ENCODE assay signal across 17 mouse cellular contexts in the genomic region with DNA sequence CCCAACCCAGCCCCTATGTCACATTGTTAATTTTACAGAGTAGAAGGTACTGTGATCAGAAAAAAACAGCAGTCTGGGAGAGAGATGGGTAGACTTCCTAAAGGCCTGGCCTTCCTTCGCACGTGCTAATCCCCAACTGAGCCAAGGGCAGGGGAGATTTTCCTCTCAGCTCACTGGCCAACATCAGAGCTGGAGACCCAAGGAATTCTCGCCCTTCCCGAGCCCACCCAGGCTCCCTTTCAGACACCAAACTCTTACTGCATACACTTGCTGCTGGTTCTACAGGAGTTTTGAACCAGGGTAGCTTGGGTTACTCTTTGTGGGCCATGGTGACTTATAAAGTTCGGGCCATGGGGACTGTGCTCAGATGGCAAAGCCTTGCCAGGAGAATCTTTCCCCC. TPM values are rescaled to one million over a fixed set of nuclear protein-coding genes. Genes with fewer than 3 reads are reported as not detected.
A peak's percentile ranks its signal among the peaks of the same experiment; 100 is the strongest.
DNase-seq lines count a peak whose midpoint lies in the region; ATAC-seq lines count a peak whose summit lies in the region.
"Had no signal": no experiment of that assay in that cellular context is flagged by ENCODE, and none has a peak within 500 bp of the region (broad histone marks: within the 10 kb centered on the region; RNA-seq: fewer than 3 reads in every experiment).

No protein-coding gene starts in this region.

- H3K36me3 ChIP-seq in heart, embryonic 10.5 days, result no peaks in the 10 kb centered on the region
- 0 out of 2 replicates have a peak, but pooled peaks cover 3% of the 10 kb centered on the region for H3K36me3 ChIP-seq in embryonic facial prominence, embryonic 10.5 days (replicated peaks)
- no peaks in the 10 kb centered on the region for H3K36me3 ChIP-seq in embryonic facial prominence, embryonic 14.5 days (ENCODE audit: control insufficient read depth, insufficient read depth, low read length)
- no peaks in the 10 kb centered on the region for H3K36me3 ChIP-seq in limb, embryonic 11.5 days (ENCODE audit: control insufficient read depth, insufficient read depth, low read length)
- H3K36me3 ChIP-seq: G1E; heart, embryonic 15.5 days; intestine, embryonic 15.5 days had no signal

- peaks cover 50% of the 10 kb centered on the region for H3K4me1 ChIP-seq in heart, embryonic 10.5 days
- H3K4me1 ChIP-seq in embryonic facial prominence, embryonic 10.5 days, result peaks cover 72% of the 10 kb centered on the region
- peaks cover 7% of the 10 kb centered on the region; the same call in 1 of the 2 replicates for H3K4me1 ChIP-seq in embryonic facial prominence, embryonic 14.5 days (ENCODE audit: control insufficient read depth, insufficient read depth, low read length)
- H3K4me1 ChIP-seq in limb, embryonic 11.5 days (ENCODE audit: control insufficient read depth, insufficient read depth, low read length), result peaks cover 5% of the 10 kb centered on the region; the same call in 1 of the 2 replicates

- 27% methylated on average over 5 of the region's 5 CpGs for WGBS in heart, embryonic 10.5 days
- WGBS in embryonic facial prominence, embryonic 10.5 days, result 5% methylated on average over 5 of the region's 5 CpGs
- WGBS in embryonic facial prominence, embryonic 14.5 days, result 36% methylated on average over 5 of the region's 5 CpGs
- WGBS in limb, embryonic 11.5 days, result 8% methylated on average over 5 of the region's 5 CpGs

- H3K27ac ChIP-seq in heart, embryonic 10.5 days, result peak overlapping the region; percentile 89
- peak overlapping the region; percentile 82 for H3K27ac ChIP-seq in embryonic facial prominence, embryonic 10.5 days (replicated peaks)
- H3K27ac ChIP-seq in embryonic facial prominence, embryonic 14.5 days (replicated peaks; ENCODE audit: low read depth, low read length), result peak overlapping the region; percentile 13
- no peak overlapping the region for H3K27ac ChIP-seq in limb, embryonic 11.5 days (replicated peaks; ENCODE audit: low read depth, low read length)
- H3K27ac ChIP-seq: heart, embryonic 15.5 days; intestine, embryonic 15.5 days had no signal

- peak overlapping the region; percentile 76 for H3K9ac ChIP-seq in embryonic facial prominence, embryonic 14.5 days (ENCODE audit: low read depth, low read length)
- H3K9ac ChIP-seq in limb, embryonic 11.5 days (ENCODE audit: low read length), result peak overlapping the region; percentile 44
- H3K9ac ChIP-seq: heart, embryonic 15.5 days; intestine, embryonic 15.5 days had no signal

- H3K9me3 ChIP-seq in heart, embryonic 10.5 days, result no peaks in the 10 kb centered on the region
- no peaks in the 10 kb centered on the region for H3K9me3 ChIP-seq in embryonic facial prominence, embryonic 10.5 days
- H3K9me3 ChIP-seq in embryonic facial prominence, embryonic 14.5 days (ENCODE audit: control insufficient read depth, low read length), result no peaks in the 10 kb centered on the region
- H3K9me3 ChIP-seq in limb, embryonic 11.5 days (ENCODE audit: control insufficient read depth, low read length), result no peaks in the 10 kb centered on the region
- H3K9me3 ChIP-seq: heart, embryonic 15.5 days; intestine, embryonic 15.5 days had no signal

- H3K4me3 ChIP-seq in heart, embryonic 10.5 days, result peak overlapping the region; percentile 81
- H3K4me3 ChIP-seq in embryonic facial prominence, embryonic 10.5 days, result peak overlapping the region; percentile 78
- peak overlapping the region; percentile 65 for H3K4me3 ChIP-seq in embryonic facial prominence, embryonic 14.5 days (ENCODE audit: low read depth, low read length)
- peak overlapping the region; percentile 70 for H3K4me3 ChIP-seq in limb, embryonic 11.5 days (ENCODE audit: low read depth, low read length)
- H3K4me3 ChIP-seq: heart, embryonic 15.5 days; intestine, embryonic 15.5 days had no signal

- peaks cover 95% of the 10 kb centered on the region for H3K27me3 ChIP-seq in heart, embryonic 10.5 days (ENCODE audit: insufficient read depth, poor library complexity, severe bottlenecking)
- peaks cover 100% of the 10 kb centered on the region for H3K27me3 ChIP-seq in embryonic facial prominence, embryonic 10.5 days (replicated peaks; ENCODE audit: low read depth, poor library complexity, severe bottlenecking)
- H3K27me3 ChIP-seq in embryonic facial prominence, embryonic 14.5 days (replicated peaks; ENCODE audit: control insufficient read depth, insufficient read depth, low read length), result peaks cover 90% of the 10 kb centered on the region
- H3K27me3 ChIP-seq in limb, embryonic 11.5 days (ENCODE audit: control insufficient read depth, insufficient read depth, low read length), result peaks cover 38% of the 10 kb centered on the region

- H3K4me2 ChIP-seq in embryonic facial prominence, embryonic 14.5 days (ENCODE audit: low read depth, low read length), result peak overlapping the region; percentile 88
- peak overlapping the region; percentile 88 for H3K4me2 ChIP-seq in limb, embryonic 11.5 days (ENCODE audit: low read depth, severe bottlenecking)
- H3K4me2 ChIP-seq: heart, embryonic 15.5 days; intestine, embryonic 15.5 days had no signal

- intact Hi-C loops in gastrocnemius, postnatal 14 days (cut with DNase I; ENCODE audit: low total_unique reads), result no loop called here

- DNase-seq in heart, embryonic 10.5 days (ENCODE audit: low spot score), result no peak
- no peak for DNase-seq in heart, adult 8-10 months (ENCODE audit: low spot score)
- peak; percentile 20 for DNase-seq in embryonic facial prominence, embryonic 10.5 days (ENCODE audit: low spot score)
- no peak for DNase-seq in embryonic facial prominence, embryonic 14.5 days (ENCODE audit: low spot score)
- no peak for DNase-seq in limb, embryonic 11.5 days (ENCODE audit: low spot score)
- DNase-seq in gastrocnemius, postnatal 14 days, result no peak
- no peak for DNase-seq in right cerebral cortex, postnatal 10 days (ENCODE audit: low spot score in 2 of 2)
- DNase-seq: adrenal gland, postnatal 25 days; cerebellum, adult 9-11 months; layer of hippocampus, adult 9-11 months; lung, adult 18-20 months; lung, postnatal 4 days; right cerebral cortex, postnatal 4 days had no signal

- no peak for ATAC-seq in embryonic facial prominence, embryonic 14.5 days (ENCODE audit: low read depth)
- no peak for ATAC-seq in limb, embryonic 11.5 days (ENCODE audit: insufficient number of reproducible peaks, low FRiP score, low TSS enrichment, low read depth)
- ATAC-seq: intestine, embryonic 15.5 days had no signal

RNA-seq across cellular contexts. Expression of gene Msx2, which starts 3.1 kb away (rescaled TPM):
- polyA plus RNA-seq in heart, embryonic 10.5 days (2016; fragmentation: Nextera tagmentation; extraction: Ambion mirVana), result 15.3 and 27.4 TPM in 2 replicates
- under 1 TPM; 0.24 to 0.62 (median 0.45) TPM for total RNA-seq in heart, adult 8-10 months (2022)
- polyA plus RNA-seq in embryonic facial prominence, embryonic 10.5 days (2016; fragmentation: Nextera tagmentation; extraction: Ambion mirVana), result 41.4 and 57.6 TPM in 2 replicates
- 11.5 and 11.6 TPM in 2 replicates for polyA plus RNA-seq in embryonic facial prominence, embryonic 14.5 days (2014; fragmentation: Nextera tagmentation; extraction: Ambion mirVana)
- polyA plus RNA-seq in limb, embryonic 11.5 days (2014; fragmentation: Nextera tagmentation; extraction: Ambion mirVana), result 35.6 and 40.3 TPM in 2 replicates
- total RNA-seq in gastrocnemius, postnatal 14 days (2021), result under 1 TPM in 1 of 2 experiments, not detected in 1; 0.18 TPM
- total RNA-seq: monocyte, adult 5-6 weeks had no signal
- polyA plus RNA-seq: G1E had no signal
